21 mouse cellular contexts compared by ENCODE assay signal in the genomic region with DNA sequence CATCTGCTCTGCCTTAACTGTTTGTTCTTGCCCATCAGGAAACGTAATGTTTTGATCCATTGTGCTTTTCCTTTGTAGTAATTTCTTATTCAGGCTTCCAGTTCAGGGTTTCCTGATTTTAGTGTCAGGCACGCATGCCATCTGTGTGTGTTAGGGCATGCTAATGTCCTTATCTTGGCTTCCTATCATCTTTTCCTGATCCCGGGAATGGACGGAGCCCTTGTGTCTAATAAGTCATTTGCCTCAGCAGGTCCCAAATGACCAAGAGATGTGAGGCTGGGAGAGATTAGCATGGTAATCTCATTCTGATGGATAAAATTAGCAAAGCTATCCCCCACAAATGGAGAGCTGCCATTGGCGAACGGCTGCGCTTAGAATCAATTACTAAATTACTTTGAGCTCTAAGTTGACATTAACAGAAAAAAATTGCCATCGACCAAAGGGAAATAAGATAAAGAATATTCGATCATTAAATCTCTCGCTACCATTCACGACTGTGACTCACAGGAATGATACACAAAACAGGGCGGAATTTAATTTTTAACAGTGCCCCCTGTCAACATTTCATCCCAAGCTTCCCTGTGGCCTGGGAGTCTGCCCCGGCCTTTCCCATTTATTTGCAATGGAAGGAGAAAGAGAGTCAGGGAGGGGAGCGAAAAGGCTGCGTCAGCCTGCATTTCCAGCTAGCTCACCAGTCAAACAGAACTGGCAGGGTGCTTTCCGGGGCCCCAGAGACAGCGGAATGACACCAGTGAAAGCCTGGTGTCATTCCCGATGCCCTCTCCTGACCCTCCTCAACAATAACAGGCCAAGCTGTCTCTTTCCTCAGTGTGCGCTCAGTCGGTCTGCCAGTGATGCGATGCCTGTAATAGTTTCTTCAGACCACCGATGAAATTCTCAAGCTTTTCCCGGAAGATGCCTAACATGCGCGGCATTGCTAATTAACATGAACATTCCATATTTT. TPM values are rescaled to one million over a fixed set of nuclear protein-coding genes. Genes with fewer than 3 reads are reported as not detected.
A peak's percentile ranks its signal among the peaks of the same experiment; 100 is the strongest.
DNase-seq lines count a peak whose midpoint lies in the region; ATAC-seq and TF ChIP-seq lines count a peak whose summit lies in the region.
"Had no signal": no experiment of that assay in that cellular context is flagged by ENCODE, and none has a peak within 500 bp of the region (broad histone marks: within the 10 kb centered on the region; RNA-seq: fewer than 3 reads in every experiment).

No protein-coding gene starts in this region.

- H3K4me2 ChIP-seq in intestine, embryonic 15.5 days (replicated peaks), result no peak overlapping the region
- H3K4me2 ChIP-seq in intestine, embryonic 16.5 days (ENCODE audit: low read depth, low read length), result no peak overlapping the region
- H3K4me2 ChIP-seq in hindbrain, embryonic 11.5 days (replicated peaks; ENCODE audit: low read depth, low read length), result peak overlapping the region; percentile 20
- H3K4me2 ChIP-seq in midbrain, embryonic 15.5 days, result peak overlapping the region; percentile 33
- H3K4me2 ChIP-seq: embryonic facial prominence, embryonic 15.5 days; heart, embryonic 15.5 days; limb, embryonic 15.5 days had no signal

- no peak overlapping the region for H3K9ac ChIP-seq in intestine, embryonic 15.5 days
- H3K9ac ChIP-seq in intestine, embryonic 16.5 days (ENCODE audit: low read depth, low read length), result no peak overlapping the region
- H3K9ac ChIP-seq in hindbrain, embryonic 11.5 days (ENCODE audit: low read depth, low read length), result no peak overlapping the region
- H3K9ac ChIP-seq in midbrain, embryonic 15.5 days, result no peak overlapping the region
- H3K9ac ChIP-seq: embryonic facial prominence, embryonic 15.5 days; heart, embryonic 15.5 days; limb, embryonic 15.5 days had no signal

- peak; percentile 50 for DNase-seq in hindbrain, embryonic 11.5 days (ENCODE audit: low spot score)
- no peak for DNase-seq in liver
- no peak for DNase-seq in lung, adult 2 months
- no peak for DNase-seq in gastrocnemius, adult 18-20 months (ENCODE audit: low spot score)
- no peak for DNase-seq in kidney, adult 18-20 months
- DNase-seq: adrenal gland, postnatal 14 days; cerebellum, adult 11-12 months; gastrocnemius, adult 2 months; kidney, adult 9 months; layer of hippocampus, postnatal 36 days; right cerebral cortex, postnatal 4 days had no signal

- TF ChIP-seq CTCF in lung, adult 2 months (IDR thresholded peaks at IDR 0.05; ENCODE audit: insufficient read depth, low read length), result no peak

- no peaks in the 10 kb centered on the region for H3K4me1 ChIP-seq in intestine, embryonic 15.5 days (replicated peaks)
- H3K4me1 ChIP-seq in intestine, embryonic 16.5 days (ENCODE audit: control insufficient read depth, insufficient read depth, low read length), result no peaks in the 10 kb centered on the region
- H3K4me1 ChIP-seq in hindbrain, embryonic 11.5 days (replicated peaks; ENCODE audit: control insufficient read depth, insufficient read depth, low read length), result peaks cover 3% of the 10 kb centered on the region; the same call in 1 of the 2 replicates
- peaks cover 12% of the 10 kb centered on the region for H3K4me1 ChIP-seq in midbrain, embryonic 15.5 days
- H3K4me1 ChIP-seq in lung, adult 2 months (ENCODE audit: control insufficient read depth, insufficient read depth, low read length), result no peaks in the 10 kb centered on the region; the same call in 1 of the 2 replicates
- H3K4me1 ChIP-seq: embryonic facial prominence, embryonic 15.5 days; heart, embryonic 15.5 days; limb, embryonic 15.5 days had no signal

- H3K4me3 ChIP-seq in intestine, embryonic 15.5 days (replicated peaks), result no peak overlapping the region
- H3K4me3 ChIP-seq in intestine, embryonic 16.5 days (ENCODE audit: low read length), result no peak overlapping the region
- no peak overlapping the region for H3K4me3 ChIP-seq in hindbrain, embryonic 11.5 days (ENCODE audit: low read depth, low read length)
- H3K4me3 ChIP-seq in midbrain, embryonic 15.5 days, result no peak overlapping the region
- no peak overlapping the region for H3K4me3 ChIP-seq in lung, adult 2 months (replicated peaks; ENCODE audit: extremely low read depth, low read depth, low read length)
- H3K4me3 ChIP-seq: embryonic facial prominence, embryonic 15.5 days; gastrocnemius, adult 2 months; heart, embryonic 15.5 days; limb, embryonic 15.5 days had no signal

- no peak for TF ChIP-seq POLR2A in lung, adult 2 months (IDR thresholded peaks at IDR 0.05; ENCODE audit: borderline replicate concordance, extremely low read depth, low read depth, low read length)

- H3K36me3 ChIP-seq in intestine, embryonic 15.5 days, result no peaks in the 10 kb centered on the region
- H3K36me3 ChIP-seq in intestine, embryonic 16.5 days (ENCODE audit: control insufficient read depth, insufficient read depth, low read length), result no peaks in the 10 kb centered on the region
- H3K36me3 ChIP-seq in hindbrain, embryonic 11.5 days (ENCODE audit: control insufficient read depth, insufficient read depth, low read length), result no peaks in the 10 kb centered on the region
- no peaks in the 10 kb centered on the region for H3K36me3 ChIP-seq in midbrain, embryonic 15.5 days (replicated peaks)
- H3K36me3 ChIP-seq: embryonic facial prominence, embryonic 15.5 days; heart, embryonic 15.5 days; limb, embryonic 15.5 days had no signal

- WGBS in intestine, embryonic 15.5 days, result 64% methylated on average over 25 of the region's 25 CpGs
- WGBS in intestine, embryonic 16.5 days, result 57% methylated on average over 25 of the region's 25 CpGs
- 31% methylated on average over 25 of the region's 25 CpGs for WGBS in hindbrain, embryonic 11.5 days
- WGBS in midbrain, embryonic 15.5 days, result 23% methylated on average over 25 of the region's 25 CpGs
- WGBS in lung, adult 2 months, result 64% methylated on average over 25 of the region's 25 CpGs

- no peaks in the 10 kb centered on the region for H3K9me3 ChIP-seq in intestine, embryonic 15.5 days
- no peaks in the 10 kb centered on the region for H3K9me3 ChIP-seq in intestine, embryonic 16.5 days (ENCODE audit: control insufficient read depth, low read length)
- H3K9me3 ChIP-seq in hindbrain, embryonic 11.5 days (ENCODE audit: control insufficient read depth, low read length), result no peaks in the 10 kb centered on the region
- no peaks in the 10 kb centered on the region for H3K9me3 ChIP-seq in midbrain, embryonic 15.5 days
- H3K9me3 ChIP-seq: embryonic facial prominence, embryonic 15.5 days; heart, embryonic 15.5 days; limb, embryonic 15.5 days had no signal

- 0 out of 2 replicates have a peak overlapping the region, but pooled peaks have one; percentile 5 for H3K27ac ChIP-seq in intestine, embryonic 15.5 days
- H3K27ac ChIP-seq in intestine, embryonic 16.5 days (ENCODE audit: low read length), result no peak overlapping the region
- peak overlapping the region; percentile 55 for H3K27ac ChIP-seq in hindbrain, embryonic 11.5 days (ENCODE audit: low read depth, low read length)
- H3K27ac ChIP-seq in midbrain, embryonic 15.5 days, result no peak overlapping the region
- H3K27ac ChIP-seq: embryonic facial prominence, embryonic 15.5 days; gastrocnemius, adult 2 months; heart, embryonic 15.5 days; limb, embryonic 15.5 days had no signal

- no peaks in the 10 kb centered on the region for H3K27me3 ChIP-seq in intestine, embryonic 15.5 days (replicated peaks)
- no peaks in the 10 kb centered on the region for H3K27me3 ChIP-seq in intestine, embryonic 16.5 days (replicated peaks; ENCODE audit: control insufficient read depth, insufficient read depth, low read length)
- no peaks in the 10 kb centered on the region for H3K27me3 ChIP-seq in hindbrain, embryonic 11.5 days (ENCODE audit: control insufficient read depth, insufficient read depth, low read length)
- peaks cover 13% of the 10 kb centered on the region; the same call in 1 of the 2 replicates for H3K27me3 ChIP-seq in midbrain, embryonic 15.5 days (replicated peaks)
- H3K27me3 ChIP-seq: heart, embryonic 15.5 days; limb, embryonic 15.5 days had no signal

- ATAC-seq in intestine, embryonic 15.5 days, result 0 out of 2 replicates have a peak, but pooled peaks have one; percentile 42
- no peak for ATAC-seq in intestine, embryonic 16.5 days
- peak; percentile 74 for ATAC-seq in hindbrain, embryonic 11.5 days (ENCODE audit: low FRiP score)
- no peak for ATAC-seq in midbrain, embryonic 15.5 days (replicated peaks)
- ATAC-seq: lung, postnatal 0 days; Patski had no signal

RNA-seq across cellular contexts. Expression of a gene that starts 40.2 kb away (rescaled TPM):
- polyA plus RNA-seq in intestine, embryonic 15.5 days (2015; fragmentation: Nextera tagmentation; extraction: Ambion mirVana), result 24.1 and 27.7 TPM in 2 replicates
- polyA plus RNA-seq in intestine, embryonic 16.5 days (2015; fragmentation: Nextera tagmentation; extraction: Ambion mirVana), result 13.8 and 15.9 TPM in 2 replicates
- polyA plus RNA-seq in hindbrain, embryonic 11.5 days (2014; fragmentation: Nextera tagmentation; extraction: Ambion mirVana), result 41.8 and 42.3 TPM in 2 replicates
- 0.80 and 1.5 TPM in 2 replicates for polyA plus RNA-seq in midbrain, embryonic 15.5 days (2015; fragmentation: Nextera tagmentation; extraction: Ambion mirVana)
- 0.05 TPM in 2 replicates for polyA plus RNA-seq in lung, adult 2 months (2012; rRNA removed)
- not detected for total RNA-seq in gastrocnemius, adult 18-20 months (2021)
- total RNA-seq: gastrocnemius, adult 2 months; layer of hippocampus, postnatal 36 days; neutrophil, adult 5-6 weeks had no signal
- polyA plus RNA-seq: C2C12, Patski had no signal

Comparison
In these comparisons a context has a peak if more than half of its experiments do, and no peak if none do; other contexts are left out.
1. ATAC-seq: peak in intestine, embryonic 15.5 days (single experiment) and hindbrain, embryonic 11.5 days (single experiment); none in intestine, embryonic 16.5 days (single experiment) and midbrain, embryonic 15.5 days (single experiment).
2. H3K27ac ChIP-seq: peak in intestine, embryonic 15.5 days (single experiment) and hindbrain, embryonic 11.5 days (single experiment); none in intestine, embryonic 16.5 days (single experiment) and midbrain, embryonic 15.5 days (single experiment).
3. H3K4me2 ChIP-seq: peak in hindbrain, embryonic 11.5 days (single experiment) and midbrain, embryonic 15.5 days (single experiment); none in intestine, embryonic 15.5 days (single experiment) and intestine, embryonic 16.5 days (single experiment).